Mouse (Mus musculus) intestine, postnatal 0 days (tissue): ENCODE measurements around the gene Hsf2bp. TPM values are rescaled to one million over a fixed set of nuclear protein-coding genes. Genes with fewer than 3 reads are reported as not detected.

ENCODE experiments used
- ATAC-seq: fragments of 200-750 bp; cut with Nextera tagmentation; 2 replicates; pipeline ENCODE4 v1.8.0; 2017; ENCODE audit warnings: mild to moderate bottlenecking, moderate TSS enrichment, moderate library complexity
- H3K27ac ChIP-seq: fragments of 300-500 bp; sonication (generic); 2 replicates; pipeline ENCODE4 v1.5.1; 2014; ENCODE audit warnings: mild to moderate bottlenecking, low read depth, low read length, moderate library complexity
- H3K27me3 ChIP-seq: fragments of 300-500 bp; sonication (generic); replicated peaks from 2 replicates; pipeline ENCODE4 v1.6.1; 2014; ENCODE audit warnings: low read length, mixed read lengths; ENCODE audit not compliant: control insufficient read depth, insufficient read depth
- H3K36me3 ChIP-seq: fragments of 300-500 bp; sonication (generic); 2 replicates; pipeline ENCODE4 v1.6.1; 2014; ENCODE audit warnings: mild to moderate bottlenecking, moderate library complexity; ENCODE audit not compliant: control insufficient read depth, insufficient read depth
- H3K4me1 ChIP-seq: fragments of 300-500 bp; sonication (generic); replicated peaks from 2 replicates; pipeline ENCODE4 v1.6.1; 2014; ENCODE audit warnings: antibody characterized with exemption, low read length, mixed read lengths; ENCODE audit not compliant: control insufficient read depth, insufficient read depth
- H3K4me2 ChIP-seq: fragments of 300-500 bp; sonication (generic); replicated peaks from 2 replicates; pipeline ENCODE4 v1.6.1; 2014; ENCODE audit warnings: low read depth, mild to moderate bottlenecking, moderate library complexity
- H3K4me3 ChIP-seq: fragments of 300-500 bp; sonication (generic); 2 replicates; pipeline ENCODE4 v1.5.1; 2014; ENCODE audit warnings: low read depth, low read length
- H3K9ac ChIP-seq: fragments of 300-500 bp; sonication (generic); 2 replicates; pipeline ENCODE4 v1.6.1; 2014; ENCODE audit warnings: mild to moderate bottlenecking, low read depth, low read length
- H3K9me3 ChIP-seq: fragments of 300-500 bp; sonication (generic); 2 replicates; pipeline ENCODE4 v1.6.1; 2016; ENCODE audit warnings: mixed run types; ENCODE audit not compliant: control insufficient read depth
- CTCF ChIP-seq: sonication (generic); IDR thresholded peaks from 2 replicates; pipeline ENCODE4 v1.5.1; 2016; ENCODE audit warnings: low read depth, mild to moderate bottlenecking, control low read depth, antibody characterized with exemption, moderate library complexity
- WGBS: fragments of 180-500 bp; shearing (Covaris S2); extraction: QIAGEN DNeasy Blood & Tissue Kit; methylation state at CpG from one replicate; pipeline ENCODE4 v1.1.7; 2014; 5-methylcytosine and 5-hydroxymethylcytosine counted together
- polyA plus RNA-seq: library from polyadenylated mRNA; unstranded; fragments of >200 nt; fragmentation: Nextera tagmentation; extraction: Ambion mirVana; gene quantifications from 2 replicates; pipeline ENCODE4 v1.2.1, GENCODE M21; 2015

Gene Hsf2bp
- polyA plus RNA-seq, 1 experiment from 2014 or later = 4.1 TPM

- H3K36me3 ChIP-seq = no peaks in the 10 kb centered on the region
- no peak for TF ChIP-seq CTCF
- no peak for ATAC-seq
- H3K9ac ChIP-seq = no peak overlapping the region
- H3K27ac ChIP-seq = peak overlapping the region; percentile 35; the same call in 1 of the 2 replicates
- no peaks in the 10 kb centered on the region for H3K27me3 ChIP-seq
- no peak overlapping the region for H3K4me2 ChIP-seq
- H3K4me1 ChIP-seq = no peaks in the 10 kb centered on the region
- 55% methylated on average over 4 of the region's 4 CpGs for WGBS
- H3K4me3 ChIP-seq = no peak overlapping the region
- H3K9me3 ChIP-seq = no peaks in the 10 kb centered on the region
Measured at GRCm38 (mm10) chr17:31996331-31996730, 39.8 kb downstream of the Hsf2bp start.

- 26% methylated on average over 2 of the region's 2 CpGs for WGBS
- Histone ChIP-seq H3K9me3 (no peaks in the 10 kb centered on the region), H3K9ac (no peak overlapping the region), H3K4me1 (no peaks in the 10 kb centered on the region), H3K27ac (peak overlapping the region; percentile 35; the same call in 1 of the 2 replicates), H3K36me3 (no peaks in the 10 kb centered on the region), H3K4me2 (no peak overlapping the region), H3K4me3 (no peak overlapping the region), H3K27me3 (no peaks in the 10 kb centered on the region)
- TF ChIP-seq CTCF = no peak
- ATAC-seq = peak; percentile 79
Measured at GRCm38 (mm10) chr17:31995784-31996183, 40.4 kb downstream of the Hsf2bp start.

- Histone ChIP-seq H3K9me3 (no peaks in the 10 kb centered on the region), H3K4me1 (no peaks in the 10 kb centered on the region), H3K27ac (peak overlapping the region; percentile 46), H3K36me3 (no peaks in the 10 kb centered on the region), H3K9ac (no peak overlapping the region), H3K4me2 (no peak overlapping the region), H3K4me3 (no peak overlapping the region), H3K27me3 (no peaks in the 10 kb centered on the region)
- TF ChIP-seq CTCF = no peak
- no peak for ATAC-seq
Measured at GRCm38 (mm10) chr17:31994132-31994531, 42.0 kb downstream of the Hsf2bp start.

GRCm38 (mm10) chr17:31993354-31993753, 42.8 kb downstream of the Hsf2bp start:
- Histone ChIP-seq H3K9ac (no peak overlapping the region), H3K4me1 (no peaks in the 10 kb centered on the region), H3K27me3 (no peaks in the 10 kb centered on the region), H3K4me2 (peak overlapping the region; percentile 38), H3K36me3 (no peaks in the 10 kb centered on the region), H3K4me3 (no peak overlapping the region), H3K9me3 (no peaks in the 10 kb centered on the region), H3K27ac (peak overlapping the region; percentile 68)
- WGBS = 37% methylated on average over 1 of the region's 1 CpGs
- TF ChIP-seq CTCF = peak; percentile 17; the same call in 1 of the 2 replicates
- ATAC-seq = peak; percentile 55

GRCm38 (mm10) chr17:31992004-31992403, 44.1 kb downstream of the Hsf2bp start:
- H3K4me1 ChIP-seq = no peaks in the 10 kb centered on the region
- TF ChIP-seq CTCF = no peak
- no peak for ATAC-seq
- no peaks in the 10 kb centered on the region for H3K36me3 ChIP-seq
- 79% methylated on average over 2 of the region's 2 CpGs for WGBS
- no peak overlapping the region for H3K9ac ChIP-seq
- H3K4me2 ChIP-seq = no peak overlapping the region
- no peak overlapping the region for H3K4me3 ChIP-seq
- H3K27me3 ChIP-seq = no peaks in the 10 kb centered on the region
- no peak overlapping the region for H3K27ac ChIP-seq
- H3K9me3 ChIP-seq = no peaks in the 10 kb centered on the region

- Histone ChIP-seq H3K4me1 (no peaks in the 10 kb centered on the region), H3K9me3 (no peaks in the 10 kb centered on the region), H3K4me2 (no peak overlapping the region), H3K9ac (no peak overlapping the region), H3K27ac (peak overlapping the region; percentile 74), H3K36me3 (no peaks in the 10 kb centered on the region), H3K27me3 (no peaks in the 10 kb centered on the region), H3K4me3 (no peak overlapping the region)
- WGBS = 46% methylated on average over 2 of the region's 2 CpGs
- ATAC-seq = peak; percentile 89
- no peak for TF ChIP-seq CTCF
Measured at GRCm38 (mm10) chr17:31989035-31989434, 47.1 kb downstream of the Hsf2bp start.

- Histone ChIP-seq H3K9ac (no peak overlapping the region), H3K36me3 (no peaks in the 10 kb centered on the region), H3K4me2 (no peak overlapping the region), H3K27ac (no peak overlapping the region), H3K9me3 (no peaks in the 10 kb centered on the region), H3K4me1 (no peaks in the 10 kb centered on the region), H3K4me3 (no peak overlapping the region), H3K27me3 (no peaks in the 10 kb centered on the region)
- TF ChIP-seq CTCF = no peak
- 59% methylated on average over 1 of the region's 1 CpGs for WGBS
- no peak for ATAC-seq
Measured at GRCm38 (mm10) chr17:31986915-31987314, 49.2 kb downstream of the Hsf2bp start.
